Mouse (Mus musculus) heart, adult 2 months (tissue): ENCODE results near the gene Olfr1221.

Source experiments
- CTCF ChIP-seq: fragments of 200-600 bp; IDR thresholded peaks from 2 replicates; pipeline ENCODE4 v1.8.1; 2022; ENCODE audit warnings: antibody characterized with exemption, mild to moderate bottlenecking, moderate library complexity
- EP300 ChIP-seq: fragments of 200-500 bp; IDR thresholded peaks from 2 replicates; pipeline ENCODE4 v1.6.1; 2011; ENCODE audit warnings: low read depth, low read length, control low read depth; ENCODE audit not compliant: insufficient read depth
- POLR2A ChIP-seq: fragments of 200-500 bp; IDR thresholded peaks from 2 replicates; pipeline ENCODE4 v1.6.1; 2011; ENCODE audit warnings: mild to moderate bottlenecking, low read depth, low read length, control low read depth; ENCODE audit not compliant: insufficient read depth

GRCm38 (mm10) chr2:89093848-89094247 lies 23.2 kb downstream of the Olfr1221 start:
- TF ChIP-seq POLR2A (no peak), CTCF (no peak), EP300 (no peak)
